Mouse (Mus musculus) CH12.LX (cell line): ENCODE results near the gene Bcl10.

ENCODE experiments used
- HCFC1 ChIP-seq: IDR thresholded peaks from 2 replicates; pipeline ENCODE4 v1.6.1; 2012; ENCODE audit warnings: low read depth, mild to moderate bottlenecking, inconsistent platforms, low read length, improper control_type of control experiment
- MAFK ChIP-seq: IDR thresholded peaks from 2 replicates; pipeline ENCODE4 v1.6.1; 2011; ENCODE audit warnings: low read length, improper control_type of control experiment; ENCODE audit not compliant: insufficient replicate concordance
- POLR2A ChIP-seq: IDR thresholded peaks from 2 replicates; pipeline ENCODE4 v1.6.1; 2011; ENCODE audit warnings: low read depth, mild to moderate bottlenecking, improper control_type of control experiment, low read length

- TF ChIP-seq MAFK (no peak), POLR2A (no peak), HCFC1 (no peak)
These were observed 37.2 kb downstream of the Bcl10 start for GRCm38 (mm10) chr3:145959824-145960223.
